Comparison of ENCODE assay signal across 22 mouse cellular contexts in genomic region chr1:54015739-54016138, GRCm38 (mm10).
DNase-seq lines count a peak whose midpoint lies in the region; ATAC-seq and TF ChIP-seq lines count a peak whose summit lies in the region.
"Had no signal": no experiment of that assay in that cellular context is flagged by ENCODE, and none has a peak within 500 bp of the region (broad histone marks: within the 10 kb centered on the region; RNA-seq: fewer than 3 reads in every experiment).

No protein-coding gene starts in this region.

- no peaks in the 10 kb centered on the region for H3K9me3 ChIP-seq in hindbrain, embryonic 14.5 days (ENCODE audit: control insufficient read depth, low read length)
- H3K9me3 ChIP-seq in hindbrain, postnatal 0 days (ENCODE audit: low read length), result no peaks in the 10 kb centered on the region
- no peaks in the 10 kb centered on the region for H3K9me3 ChIP-seq in lung, embryonic 14.5 days (ENCODE audit: low read depth, low read length)
- H3K9me3 ChIP-seq: embryonic facial prominence, embryonic 15.5 days; kidney, embryonic 15.5 days; stomach, embryonic 15.5 days had no signal

- no peak overlapping the region for H3K4me2 ChIP-seq in hindbrain, embryonic 14.5 days (replicated peaks)
- no peak overlapping the region for H3K4me2 ChIP-seq in hindbrain, postnatal 0 days (ENCODE audit: low read depth, low read length)
- H3K4me2 ChIP-seq in lung, embryonic 14.5 days, result no peak overlapping the region
- H3K4me2 ChIP-seq: embryonic facial prominence, embryonic 15.5 days; kidney, embryonic 15.5 days; stomach, embryonic 15.5 days had no signal

- peaks cover 10% of the 10 kb centered on the region for H3K4me1 ChIP-seq in heart, adult 2 months (ENCODE audit: control insufficient read depth, insufficient read depth, low read length)
- H3K4me1 ChIP-seq in hindbrain, embryonic 14.5 days (replicated peaks; ENCODE audit: control insufficient read depth, insufficient read depth, low read length), result 0 out of 2 replicates have a peak, but pooled peaks cover 6% of the 10 kb centered on the region
- H3K4me1 ChIP-seq in hindbrain, postnatal 0 days (ENCODE audit: insufficient read depth, low read length), result no peaks in the 10 kb centered on the region
- no peaks in the 10 kb centered on the region for H3K4me1 ChIP-seq in lung, embryonic 14.5 days (ENCODE audit: insufficient read depth)
- peaks cover 10% of the 10 kb centered on the region for H3K4me1 ChIP-seq in lung, adult 2 months (ENCODE audit: control insufficient read depth, insufficient read depth, low read length)
- H3K4me1 ChIP-seq: embryonic facial prominence, embryonic 15.5 days; kidney, embryonic 15.5 days; stomach, embryonic 15.5 days had no signal

- H3K27ac ChIP-seq in heart, adult 2 months, result peak overlapping the region; percentile 40
- no peak overlapping the region for H3K27ac ChIP-seq in hindbrain, embryonic 14.5 days
- no peak overlapping the region for H3K27ac ChIP-seq in hindbrain, postnatal 0 days
- no peak overlapping the region for H3K27ac ChIP-seq in lung, embryonic 14.5 days (ENCODE audit: low read depth)
- H3K27ac ChIP-seq: embryonic facial prominence, embryonic 15.5 days; kidney, embryonic 15.5 days; left cerebral cortex, adult 2 months; stomach, embryonic 15.5 days had no signal

- H3K9ac ChIP-seq in heart, adult 2 months (ENCODE audit: low read depth, low read length), result no peak overlapping the region
- H3K9ac ChIP-seq in hindbrain, embryonic 14.5 days, result no peak overlapping the region
- H3K9ac ChIP-seq in hindbrain, postnatal 0 days (replicated peaks; ENCODE audit: low read length), result no peak overlapping the region
- no peak overlapping the region for H3K9ac ChIP-seq in lung, embryonic 14.5 days
- H3K9ac ChIP-seq: embryonic facial prominence, embryonic 15.5 days; kidney, embryonic 15.5 days; stomach, embryonic 15.5 days had no signal

- no peak overlapping the region for H3K4me3 ChIP-seq in heart, adult 2 months
- no peak overlapping the region for H3K4me3 ChIP-seq in hindbrain, embryonic 14.5 days (replicated peaks; ENCODE audit: low read length)
- no peak overlapping the region for H3K4me3 ChIP-seq in hindbrain, postnatal 0 days (ENCODE audit: low read length)
- H3K4me3 ChIP-seq in lung, embryonic 14.5 days (ENCODE audit: low read depth, low read length), result no peak overlapping the region
- H3K4me3 ChIP-seq in lung, adult 2 months (replicated peaks; ENCODE audit: extremely low read depth, low read depth, low read length), result no peak overlapping the region
- H3K4me3 ChIP-seq: embryonic facial prominence, embryonic 15.5 days; kidney, embryonic 15.5 days; left cerebral cortex, adult 2 months; stomach, embryonic 15.5 days had no signal

- 0 out of 2 replicates have a peak, but pooled peaks have one; percentile 29 for ATAC-seq in hindbrain, embryonic 14.5 days (ENCODE audit: low FRiP score)
- ATAC-seq in hindbrain, postnatal 0 days, result no peak
- no peak for ATAC-seq in lung, embryonic 14.5 days (ENCODE audit: insufficient read depth)
- ATAC-seq: forebrain, embryonic 16.5 days; inflammation-experienced regulatory T-cells, adult 6 months had no signal

- DNase-seq in heart, adult 2 months, result no peak
- DNase-seq in heart, postnatal 10 days, result no peak
- no peak for DNase-seq in hindbrain, embryonic 14.5 days (ENCODE audit: low spot score)
- no peak for DNase-seq in hindbrain, postnatal 0 days (ENCODE audit: low spot score)
- peak; percentile 30 for DNase-seq in lung, embryonic 14.5 days
- no peak for DNase-seq in lung, adult 2 months
- no peak for DNase-seq in cerebellum, adult 11-12 months
- DNase-seq: adrenal gland, postnatal 14 days; cerebellum, adult 11 months; cerebellum, postnatal 14 days; layer of hippocampus, adult 9-11 months; left cerebral cortex, postnatal 4 days; liver; right cerebral cortex, postnatal 25 days; thymus, adult 2 months had no signal

- TF ChIP-seq EP300 in heart, adult 2 months (IDR thresholded peaks at IDR 0.05; ENCODE audit: insufficient read depth, low read depth, low read length), result no peak

- no peak for TF ChIP-seq CTCF in heart, adult 2 months (IDR thresholded peaks at IDR 0.05)
- no peak for TF ChIP-seq CTCF in hindbrain, postnatal 0 days (IDR thresholded peaks at IDR 0.05; ENCODE audit: low read depth)
- TF ChIP-seq CTCF in lung, embryonic 14.5 days (IDR thresholded peaks at IDR 0.05; ENCODE audit: low read depth), result no peak
- no peak for TF ChIP-seq CTCF in lung, adult 2 months (IDR thresholded peaks at IDR 0.05; ENCODE audit: insufficient read depth, low read length)

- no peak for TF ChIP-seq POLR2A in heart, adult 2 months (IDR thresholded peaks at IDR 0.05; ENCODE audit: insufficient read depth, low read depth, low read length)
- no peak for TF ChIP-seq POLR2A in lung, adult 2 months (IDR thresholded peaks at IDR 0.05; ENCODE audit: borderline replicate concordance, extremely low read depth, low read depth, low read length)

- H3K79me2 ChIP-seq in heart, adult 2 months (replicated peaks; ENCODE audit: control insufficient read depth, insufficient read depth, low read length), result no peaks in the 10 kb centered on the region

- intact Hi-C loops in heart, adult 2 months (cut with DNase I), result loop anchor here (5.0 kb wide), 1 partner anchor 83 kb away; no protein-coding TSS in a partner anchor
- intact Hi-C loops in heart, postnatal 10 days (cut with DNase I), result loop anchor here (5.0 kb wide), 1 partner anchor 38 kb away; no protein-coding TSS in a partner anchor

- WGBS in heart, adult 2 months, result 32% methylated on average over 4 of the region's 4 CpGs
- 70% methylated on average over 4 of the region's 4 CpGs for WGBS in hindbrain, embryonic 14.5 days
- WGBS in hindbrain, postnatal 0 days, result 58% methylated on average over 4 of the region's 4 CpGs
- whole genome bisulfite sequencing in lung, embryonic 14.5 days, result 57% methylated on average over 4 of the region's 4 CpGs
- WGBS in lung, adult 2 months, result 50% methylated on average over 4 of the region's 4 CpGs

- H3K27me3 ChIP-seq in heart, adult 2 months (ENCODE audit: control insufficient read depth, insufficient read depth, low read length), result no peaks in the 10 kb centered on the region
- H3K27me3 ChIP-seq in hindbrain, embryonic 14.5 days (ENCODE audit: control insufficient read depth, insufficient read depth, low read length), result no peaks in the 10 kb centered on the region
- H3K27me3 ChIP-seq in hindbrain, postnatal 0 days (ENCODE audit: insufficient read depth, low read length), result no peaks in the 10 kb centered on the region
- no peaks in the 10 kb centered on the region for H3K27me3 ChIP-seq in lung, embryonic 14.5 days (ENCODE audit: insufficient read depth, low read length)
- H3K27me3 ChIP-seq: CH12.LX; embryonic facial prominence, embryonic 15.5 days; kidney, embryonic 15.5 days; stomach, embryonic 15.5 days had no signal

- no peaks in the 10 kb centered on the region for H3K36me3 ChIP-seq in heart, adult 2 months (ENCODE audit: control insufficient read depth, insufficient read depth, low read length)
- H3K36me3 ChIP-seq in hindbrain, embryonic 14.5 days (replicated peaks; ENCODE audit: control insufficient read depth, insufficient read depth), result no peaks in the 10 kb centered on the region
- no peaks in the 10 kb centered on the region for H3K36me3 ChIP-seq in hindbrain, postnatal 0 days (ENCODE audit: insufficient read depth, low read length)
- H3K36me3 ChIP-seq in lung, embryonic 14.5 days (ENCODE audit: insufficient read depth), result no peaks in the 10 kb centered on the region
- H3K36me3 ChIP-seq: embryonic facial prominence, embryonic 15.5 days; kidney, embryonic 15.5 days; stomach, embryonic 15.5 days had no signal
